Mouse (Mus musculus) limb, embryonic 10.5 days (tissue): ENCODE measurements around the gene Hrct1. TPM values are rescaled to one million over a fixed set of nuclear protein-coding genes. Genes with fewer than 3 reads are reported as not detected.

Experiments used
- DNase-seq: peaks from one replicate; pipeline ENCODE4 v3.0.0-alpha.2; 2017; ENCODE audit warnings: low spot score
- H3K27ac ChIP-seq: fragments of 300-500 bp; sonication (generic); 2 replicates; pipeline ENCODE4 v1.5.1; 2016; ENCODE audit warnings: mild to moderate bottlenecking
- H3K27me3 ChIP-seq: fragments of 300-500 bp; sonication (generic); 2 replicates; pipeline ENCODE4 v1.6.1; 2016; ENCODE audit warnings: low read depth, mild to moderate bottlenecking; ENCODE audit not compliant: poor library complexity, severe bottlenecking
- H3K36me3 ChIP-seq: fragments of 300-500 bp; sonication (generic); 2 replicates; pipeline ENCODE4 v1.6.1; 2016; ENCODE audit warnings: mild to moderate bottlenecking, moderate library complexity
- H3K4me1 ChIP-seq: fragments of 300-500 bp; sonication (generic); 2 replicates; pipeline ENCODE4 v1.6.1; 2016
- H3K4me3 ChIP-seq: fragments of 300-500 bp; sonication (generic); 2 replicates; pipeline ENCODE4 v1.5.1; 2016; ENCODE audit warnings: mild to moderate bottlenecking, moderate library complexity
- H3K9me3 ChIP-seq: fragments of 300-500 bp; sonication (generic); replicated peaks from 2 replicates; pipeline ENCODE4 v1.6.1; 2016; ENCODE audit warnings: mild to moderate bottlenecking
- WGBS: fragments of 180-500 bp; shearing (Covaris S2); methylation state at CpG from one replicate; pipeline ENCODE4 v1.1.7; 2016; 5-methylcytosine and 5-hydroxymethylcytosine counted together
- polyA plus RNA-seq: library from polyadenylated mRNA; unstranded; fragments of >200 nt; fragmentation: Nextera tagmentation; extraction: Ambion mirVana; gene quantifications from 2 replicates; pipeline ENCODE4 v1.2.1, GENCODE M21; 2016

Gene Hrct1
- polyA plus RNA-seq = 0.35 and 0.40 TPM in 2 replicates

GRCm38 (mm10) chr4:43726995-43727394, at the start of gene Hrct1:
Gene Hrct1 (plus strand): TSS chr4:43727188.
- Histone ChIP-seq H3K9me3 (no peaks in the 10 kb centered on the region), H3K36me3 (no peaks in the 10 kb centered on the region), H3K4me3 (no peak within 1 kb of the TSS), H3K27ac (peak within 1 kb of the TSS; percentile 36; the same call in 1 of the 2 replicates), H3K4me1 (peaks cover 26% of the 10 kb centered on the region), H3K27me3 (no peaks in the 10 kb centered on the region)
- 42% methylated on average over 3 of the region's 3 CpGs for WGBS
- no peak for DNase-seq

DNA sequence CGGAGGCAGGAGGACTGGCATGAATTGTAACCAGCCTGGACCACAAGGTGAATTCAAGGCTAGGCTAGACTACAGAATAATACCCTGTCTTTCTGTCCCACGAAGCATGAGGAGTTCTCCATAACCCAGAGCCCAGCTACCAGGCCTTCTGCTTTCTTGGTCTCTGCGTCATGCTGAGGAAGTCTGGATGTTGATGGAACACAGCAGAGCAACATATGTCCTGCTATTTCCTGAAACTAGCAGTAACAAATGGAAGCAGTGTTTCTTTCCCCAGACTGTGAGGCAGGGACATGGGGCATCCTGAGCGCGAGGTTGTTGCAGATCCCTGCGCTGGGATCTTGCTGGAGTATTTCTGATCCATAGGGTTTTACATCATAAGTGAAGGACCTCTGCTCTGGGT, 48.4 kb upstream of the Hrct1 start:
- Histone ChIP-seq H3K4me1 (no peaks in the 10 kb centered on the region), H3K36me3 (peaks cover 16% of the 10 kb centered on the region)

DNA sequence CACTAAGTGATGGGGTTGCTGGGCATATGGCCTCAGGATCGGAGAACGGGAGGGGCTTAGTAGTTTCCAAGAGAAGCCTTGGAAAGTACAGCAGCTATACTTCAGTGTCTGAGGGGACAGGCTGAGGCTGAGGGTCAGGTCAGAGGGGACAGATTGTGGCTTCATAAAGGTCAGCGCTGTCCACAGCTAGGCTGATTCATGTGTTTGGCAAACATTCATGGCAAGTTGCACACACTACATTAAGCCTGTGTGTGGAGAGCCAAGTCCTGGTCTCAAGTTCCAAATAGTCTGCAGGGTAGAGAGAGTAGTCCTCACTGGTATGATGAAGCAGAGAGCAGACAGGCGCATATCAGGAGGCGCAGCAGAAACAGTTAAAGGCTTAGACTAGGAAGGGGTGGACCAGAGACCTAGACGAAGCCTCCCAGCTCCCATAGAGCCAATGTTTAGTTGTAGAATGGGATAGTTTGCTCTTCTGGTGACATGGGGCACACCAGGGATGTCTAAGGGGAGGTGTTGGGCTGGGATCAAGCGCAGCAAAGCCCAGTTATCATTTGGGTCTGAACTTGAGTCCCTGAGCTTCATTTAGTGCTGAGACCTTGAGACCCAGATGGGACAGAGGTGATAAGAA, 47.5 kb upstream of the Hrct1 start:
- Histone ChIP-seq H3K36me3 (peaks cover 12% of the 10 kb centered on the region), H3K27ac (no peak overlapping the region), H3K9me3 (no peaks in the 10 kb centered on the region), H3K4me1 (no peaks in the 10 kb centered on the region), H3K4me3 (no peak overlapping the region), H3K27me3 (no peaks in the 10 kb centered on the region)
- no peak for DNase-seq
- 86% methylated on average over 7 of the region's 7 CpGs for WGBS

More for the DNA sequence above, 48.4 kb upstream of the Hrct1 start:
- 95% methylated on average over 6 of the region's 6 CpGs for WGBS
- DNase-seq = no peak
- H3K9me3 ChIP-seq = no peaks in the 10 kb centered on the region
- no peak overlapping the region for H3K27ac ChIP-seq
- H3K4me3 ChIP-seq = no peak overlapping the region
- no peaks in the 10 kb centered on the region for H3K27me3 ChIP-seq

- whole genome bisulfite sequencing = 94% methylated on average over 17 of the region's 17 CpGs
- no peaks in the 10 kb centered on the region for H3K27me3 ChIP-seq
- no peak overlapping the region for H3K27ac ChIP-seq
- no peak for DNase-seq
- H3K4me3 ChIP-seq = no peak overlapping the region
- peaks cover 7% of the 10 kb centered on the region; the same call in 1 of the 2 replicates for H3K36me3 ChIP-seq
- no peaks in the 10 kb centered on the region for H3K9me3 ChIP-seq
- H3K4me1 ChIP-seq = no peaks in the 10 kb centered on the region
Measured at GRCm38 (mm10) chr4:43690021-43690420, 37.0 kb upstream of the Hrct1 start.

- 85% methylated on average over 5 of the region's 5 CpGs for WGBS
- Histone ChIP-seq H3K4me1 (peaks cover 4% of the 10 kb centered on the region; the same call in 1 of the 2 replicates), H3K36me3 (peaks cover 3% of the 10 kb centered on the region; the same call in 1 of the 2 replicates), H3K27ac (no peak overlapping the region), H3K27me3 (no peaks in the 10 kb centered on the region), H3K4me3 (no peak overlapping the region), H3K9me3 (no peaks in the 10 kb centered on the region)
- no peak for DNase-seq
Measured at GRCm38 (mm10) chr4:43691026-43691425, 36.0 kb upstream of the Hrct1 start.

GRCm38 (mm10) chr4:43693806-43694241, 33.2 kb upstream of the Hrct1 start:
- H3K27me3 ChIP-seq = no peaks in the 10 kb centered on the region
- DNase-seq = no peak

GRCm38 (mm10) chr4:43694439-43695248, 32.3 kb upstream of the Hrct1 start:
- Histone ChIP-seq H3K4me1 (peaks cover 4% of the 10 kb centered on the region; the same call in 1 of the 2 replicates), H3K27ac (no peak overlapping the region)
- 83% methylated on average over 1 of the region's 1 CpGs for WGBS

More at GRCm38 (mm10) chr4:43693806-43694241, 33.2 kb upstream of the Hrct1 start:
- Histone ChIP-seq H3K4me1 (peaks cover 4% of the 10 kb centered on the region; the same call in 1 of the 2 replicates), H3K9me3 (no peaks in the 10 kb centered on the region), H3K4me3 (no peak overlapping the region), H3K27ac (no peak overlapping the region), H3K36me3 (no peaks in the 10 kb centered on the region)
- 73% methylated on average over 5 of the region's 5 CpGs for WGBS

DNA sequence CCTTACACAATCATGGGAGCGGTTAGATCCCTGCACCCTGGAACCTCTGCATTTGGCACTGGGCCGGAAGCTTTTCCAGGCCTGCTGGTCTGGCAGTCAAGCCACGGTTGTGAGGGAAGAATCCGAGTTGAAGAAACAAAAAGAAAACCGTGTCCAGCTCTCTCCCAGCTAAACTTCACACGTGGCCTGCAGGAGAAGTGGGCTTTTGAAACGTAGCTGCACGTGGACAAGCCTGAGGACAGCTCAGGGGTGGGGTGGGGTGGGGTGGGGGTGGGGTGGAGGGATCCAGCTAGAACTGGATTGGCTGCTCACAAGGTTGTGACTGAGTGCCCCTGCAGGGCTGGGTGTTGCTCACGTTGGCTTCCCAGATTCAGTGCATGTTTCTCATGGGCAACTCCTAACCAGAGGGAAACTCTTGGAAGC, 31.7 kb upstream of the Hrct1 start:
- H3K27me3 ChIP-seq = no peaks in the 10 kb centered on the region
- no peaks in the 10 kb centered on the region for H3K36me3 ChIP-seq
- 42% methylated on average over 9 of the region's 9 CpGs for whole genome bisulfite sequencing
- no peak overlapping the region for H3K27ac ChIP-seq
- no peak overlapping the region for H3K4me3 ChIP-seq
- no peak for DNase-seq
- peaks cover 4% of the 10 kb centered on the region; the same call in 1 of the 2 replicates for H3K4me1 ChIP-seq
- no peaks in the 10 kb centered on the region for H3K9me3 ChIP-seq

More at GRCm38 (mm10) chr4:43694439-43695248, 32.3 kb upstream of the Hrct1 start:
- H3K36me3 ChIP-seq = no peaks in the 10 kb centered on the region
- H3K9me3 ChIP-seq = no peaks in the 10 kb centered on the region
- no peaks in the 10 kb centered on the region for H3K27me3 ChIP-seq
- DNase-seq = no peak
- H3K4me3 ChIP-seq = no peak overlapping the region

DNA sequence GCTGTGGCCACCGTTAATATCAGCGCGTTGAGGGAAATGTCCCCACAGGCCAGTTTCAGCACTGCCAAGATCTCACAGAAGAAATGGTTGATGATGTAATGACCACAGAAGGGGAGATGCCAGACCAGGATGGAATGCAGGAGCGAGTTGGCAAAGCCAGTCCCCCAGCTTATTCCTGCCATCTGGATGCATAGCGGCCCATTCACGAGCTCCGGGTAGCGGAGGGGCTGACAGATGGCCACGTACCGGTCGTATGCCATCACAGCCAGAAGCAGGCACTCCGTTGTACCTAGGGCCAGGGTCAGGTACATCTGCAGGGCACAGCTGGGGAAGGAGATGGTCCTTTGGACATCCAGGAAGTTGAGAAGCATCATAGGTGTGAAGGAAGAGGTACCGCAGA, 30.4 kb upstream of the Hrct1 start:
- H3K27ac ChIP-seq = no peak overlapping the region
- peaks cover 4% of the 10 kb centered on the region; the same call in 1 of the 2 replicates for H3K4me1 ChIP-seq
- 92% methylated on average over 13 of the region's 13 CpGs for WGBS
- no peak for DNase-seq
- H3K4me3 ChIP-seq = no peak overlapping the region
- no peaks in the 10 kb centered on the region for H3K9me3 ChIP-seq
- H3K36me3 ChIP-seq = no peaks in the 10 kb centered on the region
- H3K27me3 ChIP-seq = no peaks in the 10 kb centered on the region

DNA sequence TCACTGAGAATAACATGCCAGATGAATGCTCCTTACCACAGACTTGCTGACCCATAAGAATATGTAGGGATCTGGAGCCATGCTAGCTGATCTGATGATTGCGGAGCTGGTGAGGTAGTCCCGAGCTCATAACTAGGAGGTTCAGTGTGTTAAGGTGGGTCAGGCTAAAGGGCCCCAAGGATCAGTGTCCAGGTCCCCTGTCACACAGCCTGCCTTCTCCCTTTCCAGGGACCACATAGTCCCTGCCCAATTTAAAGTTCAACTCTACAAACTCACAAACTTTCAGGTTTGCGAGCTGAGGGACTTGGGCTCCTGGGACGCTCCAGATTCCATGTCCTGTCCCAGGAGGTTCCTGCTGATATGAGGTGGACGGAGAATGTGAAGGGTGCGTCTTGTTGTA, 26.3 kb upstream of the Hrct1 start, which contains the start of gene Olfr70:
TSS of gene Olfr70 (minus strand) at position 101 of the 400 bp plus-strand sequence.
- H3K36me3 ChIP-seq = no peaks in the 10 kb centered on the region
- WGBS = 90% methylated on average over 6 of the region's 6 CpGs
- H3K4me3 ChIP-seq = no peak within 1 kb of the TSS
- H3K4me1 ChIP-seq = no peaks in the 10 kb centered on the region
- H3K27me3 ChIP-seq = no peaks in the 10 kb centered on the region
- H3K9me3 ChIP-seq = no peaks in the 10 kb centered on the region
- no peak for DNase-seq
- H3K27ac ChIP-seq = no peak within 1 kb of the TSS

DNA sequence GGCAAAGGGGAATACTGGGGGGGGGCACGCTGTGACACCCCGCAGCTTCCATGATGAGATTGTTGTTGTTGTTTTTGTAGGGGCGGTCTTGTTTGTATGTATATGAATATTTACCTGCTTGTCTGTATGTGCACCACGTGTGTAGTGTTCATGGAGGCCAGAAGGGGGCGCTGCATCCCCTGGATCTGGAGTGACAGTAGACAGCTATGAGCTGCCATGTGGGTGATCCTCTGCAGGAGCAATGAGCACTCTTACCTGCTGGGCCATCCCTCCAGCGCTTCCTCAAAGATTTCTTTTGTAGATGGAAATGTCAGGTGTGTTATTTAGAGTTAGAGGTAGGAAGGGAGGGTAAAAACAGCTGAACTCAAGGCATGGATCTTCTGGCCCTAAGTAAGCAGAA, 23.5 kb upstream of the Hrct1 start:
- no peak for DNase-seq
- no peak overlapping the region for H3K4me3 ChIP-seq
- no peaks in the 10 kb centered on the region for H3K4me1 ChIP-seq
- H3K36me3 ChIP-seq = no peaks in the 10 kb centered on the region
- no peaks in the 10 kb centered on the region for H3K27me3 ChIP-seq
- 78% methylated on average over 6 of the region's 6 CpGs for WGBS
- H3K9me3 ChIP-seq = no peaks in the 10 kb centered on the region
- no peak overlapping the region for H3K27ac ChIP-seq

- DNase-seq = no peak
- no peak overlapping the region for H3K4me3 ChIP-seq
- 90% methylated on average over 8 of the region's 8 CpGs for WGBS
- H3K36me3 ChIP-seq = no peaks in the 10 kb centered on the region
- H3K4me1 ChIP-seq = no peaks in the 10 kb centered on the region
- H3K27me3 ChIP-seq = no peaks in the 10 kb centered on the region
- no peaks in the 10 kb centered on the region for H3K9me3 ChIP-seq
- no peak overlapping the region for H3K27ac ChIP-seq
Measured at GRCm38 (mm10) chr4:43703851-43704250, 23.1 kb upstream of the Hrct1 start.

- no peak for DNase-seq
- 93% methylated on average over 13 of the region's 13 CpGs for WGBS
- no peaks in the 10 kb centered on the region for H3K4me1 ChIP-seq
- no peak overlapping the region for H3K4me3 ChIP-seq
- no peak overlapping the region for H3K27ac ChIP-seq
- H3K27me3 ChIP-seq = no peaks in the 10 kb centered on the region
- H3K9me3 ChIP-seq = no peaks in the 10 kb centered on the region
- no peaks in the 10 kb centered on the region for H3K36me3 ChIP-seq
Measured at GRCm38 (mm10) chr4:43705991-43706390, 21.0 kb upstream of the Hrct1 start.
